Mouse (Mus musculus) embryonic facial prominence, embryonic 14.5 days (tissue): ENCODE measurements around the gene Eefsec. TPM values are rescaled to one million over a fixed set of nuclear protein-coding genes. Genes with fewer than 3 reads are reported as not detected.

Source experiments
- ATAC-seq: fragments of 200-750 bp; cut with Nextera tagmentation; 2 replicates; pipeline ENCODE4 v1.8.0; 2017; ENCODE audit warnings: low read depth, moderate number of reproducible peaks, moderate TSS enrichment
- DNase-seq: peaks from one replicate; pipeline ENCODE4 v3.0.0-alpha.2; 2015; ENCODE audit warnings: low spot score
- H3K27ac ChIP-seq: fragments of 300-500 bp; sonication (generic); replicated peaks from 2 replicates; pipeline ENCODE4 v1.5.1; 2014; ENCODE audit warnings: low read depth, mild to moderate bottlenecking, low read length, moderate library complexity
- H3K27me3 ChIP-seq: fragments of 300-500 bp; sonication (generic); replicated peaks from 2 replicates; pipeline ENCODE4 v1.6.1; 2014; ENCODE audit warnings: low read length; ENCODE audit not compliant: control insufficient read depth, insufficient read depth
- H3K36me3 ChIP-seq: fragments of 300-500 bp; sonication (generic); 2 replicates; pipeline ENCODE4 v1.6.1; 2014; ENCODE audit warnings: low read length, mixed read lengths; ENCODE audit not compliant: control insufficient read depth, insufficient read depth
- H3K4me1 ChIP-seq: fragments of 300-500 bp; sonication (generic); 2 replicates; pipeline ENCODE4 v1.6.1; 2014; ENCODE audit warnings: antibody characterized with exemption, low read length; ENCODE audit not compliant: control insufficient read depth, insufficient read depth
- H3K4me2 ChIP-seq: fragments of 300-500 bp; sonication (generic); 2 replicates; pipeline ENCODE4 v1.6.1; 2014; ENCODE audit warnings: low read depth, mild to moderate bottlenecking, low read length, moderate library complexity, mixed read lengths
- H3K4me3 ChIP-seq: fragments of 300-500 bp; sonication (generic); 2 replicates; pipeline ENCODE4 v1.5.1; 2014; ENCODE audit warnings: low read depth, mild to moderate bottlenecking, low read length
- H3K9ac ChIP-seq: fragments of 300-500 bp; sonication (generic); 2 replicates; pipeline ENCODE4 v1.6.1; 2014; ENCODE audit warnings: low read depth, mild to moderate bottlenecking, low read length, moderate library complexity, mixed read lengths
- H3K9me3 ChIP-seq: fragments of 300-500 bp; sonication (generic); 2 replicates; pipeline ENCODE4 v1.6.1; 2016; ENCODE audit warnings: low read length; ENCODE audit not compliant: control insufficient read depth
- WGBS: fragments of 180-500 bp; shearing (Covaris S2); extraction: QIAGEN DNeasy Blood & Tissue Kit; methylation state at CpG from one replicate; pipeline ENCODE4 v1.1.7; 2014; 5-methylcytosine and 5-hydroxymethylcytosine counted together
- polyA plus RNA-seq: library from polyadenylated mRNA; unstranded; fragments of >200 nt; fragmentation: Nextera tagmentation; extraction: Ambion mirVana; gene quantifications from 2 replicates; pipeline ENCODE4 v1.2.1, GENCODE M21; 2014

Gene Eefsec
- polyA plus RNA-seq, 1 experiment from 2014 or later, result 30.2 TPM

DNA sequence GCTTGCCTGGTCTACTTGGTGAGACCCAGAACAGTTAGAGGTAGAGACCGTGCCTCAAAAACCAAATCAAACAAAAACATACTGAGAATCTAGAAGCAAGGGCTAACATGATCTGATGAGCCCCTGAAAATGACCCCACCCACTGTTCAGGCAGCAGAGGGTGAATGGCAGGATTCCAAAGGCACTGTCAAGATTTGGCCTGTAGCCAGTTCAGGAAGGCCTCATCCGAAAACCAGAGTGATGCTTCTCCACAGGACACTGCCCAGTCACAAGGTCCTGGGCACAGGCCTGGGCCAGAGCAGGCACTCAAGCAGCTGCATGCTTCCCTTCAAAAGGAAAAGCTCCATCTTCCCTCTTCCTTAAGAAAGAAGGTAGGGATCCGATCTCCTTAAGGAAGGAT lies 2.9 kb downstream of the Eefsec start:
- H3K27ac ChIP-seq, result no peak overlapping the region
- 69% methylated on average over 3 of the region's 3 CpGs for WGBS
- peaks cover 28% of the 10 kb centered on the region for H3K4me1 ChIP-seq
- no peaks in the 10 kb centered on the region for H3K27me3 ChIP-seq
- DNase-seq, result no peak
- H3K9ac ChIP-seq, result no peak overlapping the region
- no peak for ATAC-seq
- H3K4me3 ChIP-seq, result no peak overlapping the region
- no peaks in the 10 kb centered on the region for H3K36me3 ChIP-seq
- H3K9me3 ChIP-seq, result no peaks in the 10 kb centered on the region
- no peak overlapping the region for H3K4me2 ChIP-seq

- H3K4me2 ChIP-seq, result no peak overlapping the region
- peaks cover 28% of the 10 kb centered on the region for H3K4me1 ChIP-seq
- no peak overlapping the region for H3K9ac ChIP-seq
- 77% methylated on average over 3 of the region's 3 CpGs for WGBS
- H3K9me3 ChIP-seq, result no peaks in the 10 kb centered on the region
- no peak overlapping the region for H3K4me3 ChIP-seq
- H3K27ac ChIP-seq, result no peak overlapping the region
- no peak for DNase-seq
- no peaks in the 10 kb centered on the region for H3K27me3 ChIP-seq
- ATAC-seq, result no peak
- no peaks in the 10 kb centered on the region for H3K36me3 ChIP-seq
Measured at GRCm38 (mm10) chr6:88442551-88442950, 3.8 kb downstream of the Eefsec start.

DNA sequence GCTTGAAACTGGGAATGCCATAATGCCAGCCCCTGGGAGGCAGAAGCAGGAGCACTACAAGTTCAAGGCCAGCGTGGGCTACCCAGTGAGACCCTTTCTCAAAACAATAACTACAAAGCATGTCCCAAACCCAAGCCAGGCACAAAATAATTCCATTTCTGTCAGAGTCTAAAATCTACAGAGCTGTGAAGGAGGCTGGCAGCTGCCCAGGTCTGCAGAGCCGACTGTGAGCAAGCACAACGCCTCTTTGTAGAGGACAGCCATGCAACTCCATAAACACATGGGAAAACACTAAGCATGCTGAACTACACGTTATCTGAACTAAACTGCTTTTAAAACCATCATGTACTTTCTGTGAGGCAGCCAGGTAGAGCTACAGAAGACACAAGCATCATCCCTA lies 7.3 kb downstream of the Eefsec start:
- Histone ChIP-seq H3K36me3 (no peaks in the 10 kb centered on the region), H3K27ac (peak overlapping the region; percentile 63), H3K9me3 (no peaks in the 10 kb centered on the region), H3K27me3 (no peaks in the 10 kb centered on the region), H3K9ac (no peak overlapping the region), H3K4me1 (peaks cover 24% of the 10 kb centered on the region), H3K4me2 (no peak overlapping the region), H3K4me3 (no peak overlapping the region)
- 54% methylated on average over 4 of the region's 4 CpGs for WGBS
- DNase-seq (peak; percentile 35), ATAC-seq (no peak)

DNA sequence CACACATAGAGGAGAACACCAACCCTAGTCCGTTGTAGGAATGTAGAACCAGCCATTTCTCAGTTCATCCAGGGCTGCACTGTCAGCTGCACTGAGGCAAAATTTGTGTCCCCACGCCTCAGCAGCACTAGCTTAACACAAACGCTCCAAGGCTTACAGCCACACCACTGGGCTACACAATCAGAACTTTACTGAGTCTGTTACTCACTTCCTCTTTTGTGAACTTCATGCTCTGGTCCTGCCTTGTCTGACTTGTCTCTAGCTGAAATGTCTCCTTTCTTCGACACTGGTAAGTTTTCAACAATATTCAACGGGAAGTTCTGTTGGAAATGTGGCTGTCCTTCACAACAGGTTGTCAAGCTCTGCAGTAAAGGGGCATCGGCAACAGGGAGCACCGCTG lies 10.7 kb downstream of the Eefsec start:
- Histone ChIP-seq H3K4me1 (peaks cover 26% of the 10 kb centered on the region), H3K4me3 (no peak overlapping the region), H3K9me3 (no peaks in the 10 kb centered on the region), H3K4me2 (no peak overlapping the region), H3K9ac (no peak overlapping the region), H3K36me3 (no peaks in the 10 kb centered on the region), H3K27ac (no peak overlapping the region), H3K27me3 (no peaks in the 10 kb centered on the region)
- WGBS, result 84% methylated on average over 7 of the region's 7 CpGs
- ATAC-seq (no peak), DNase-seq (no peak)

GRCm38 (mm10) chr6:88431202-88431601 lies 15.1 kb downstream of the Eefsec start:
- Histone ChIP-seq H3K36me3 (no peaks in the 10 kb centered on the region), H3K4me1 (peaks cover 24% of the 10 kb centered on the region), H3K4me3 (no peak overlapping the region), H3K4me2 (no peak overlapping the region), H3K9ac (no peak overlapping the region), H3K27me3 (no peaks in the 10 kb centered on the region), H3K27ac (no peak overlapping the region), H3K9me3 (no peaks in the 10 kb centered on the region)
- WGBS, result 23% methylated on average over 4 of the region's 4 CpGs
- ATAC-seq, result 0 out of 2 replicates have a peak, but pooled peaks have one; percentile 71
- DNase-seq, result peak; percentile 41

DNA sequence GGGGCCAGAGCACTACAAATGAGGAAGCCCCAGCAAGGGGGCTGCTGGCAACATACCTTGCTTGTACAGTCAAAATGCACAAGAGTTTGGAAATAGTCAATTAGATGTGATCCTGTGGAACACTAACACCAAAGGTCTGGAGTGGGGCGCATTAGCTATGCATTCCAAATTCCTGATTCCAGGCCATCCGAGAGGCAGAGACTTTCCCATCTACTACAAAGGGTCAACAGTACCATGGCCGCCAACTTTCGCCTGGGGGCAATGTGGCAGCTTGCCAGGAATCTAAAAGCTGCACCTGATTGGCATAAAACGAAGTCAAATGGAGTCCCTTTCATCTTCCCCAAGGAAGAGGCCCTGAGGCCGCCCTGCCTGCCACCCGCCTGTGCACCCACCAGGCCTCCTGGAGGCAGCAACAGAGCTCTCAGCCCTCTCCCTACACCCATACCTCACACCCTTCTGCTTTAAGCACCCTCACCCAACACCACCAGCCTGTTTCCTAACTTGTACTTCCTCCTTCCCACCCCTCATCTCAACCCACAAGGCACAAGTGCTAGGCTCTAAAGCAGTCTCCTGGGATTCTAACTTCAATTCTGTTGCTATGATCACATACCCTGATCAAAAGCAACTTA lies 30.1 kb downstream of the Eefsec start:
- no peaks in the 10 kb centered on the region for H3K9me3 ChIP-seq
- DNase-seq (peak; percentile 77), ATAC-seq (peak; percentile 66)
- no peak overlapping the region for H3K9ac ChIP-seq
- H3K4me3 ChIP-seq, result no peak overlapping the region
- no peak overlapping the region for H3K4me2 ChIP-seq
- H3K27ac ChIP-seq, result no peak overlapping the region; the same call in 1 of the 2 replicates
- H3K27me3 ChIP-seq, result no peaks in the 10 kb centered on the region
- H3K4me1 ChIP-seq, result peaks cover 9% of the 10 kb centered on the region; the same call in 1 of the 2 replicates
- H3K36me3 ChIP-seq, result no peaks in the 10 kb centered on the region
- WGBS, result 12% methylated on average over 7 of the region's 7 CpGs

GRCm38 (mm10) chr6:88412604-88413003 lies 33.7 kb downstream of the Eefsec start:
- Histone ChIP-seq H3K9ac (no peak overlapping the region), H3K4me2 (no peak overlapping the region), H3K36me3 (no peaks in the 10 kb centered on the region), H3K27ac (no peak overlapping the region), H3K9me3 (no peaks in the 10 kb centered on the region), H3K4me3 (no peak overlapping the region), H3K27me3 (no peaks in the 10 kb centered on the region), H3K4me1 (peaks cover 20% of the 10 kb centered on the region)
- WGBS, result 37% methylated on average over 2 of the region's 2 CpGs
- no peak for DNase-seq
- no peak for ATAC-seq

DNA sequence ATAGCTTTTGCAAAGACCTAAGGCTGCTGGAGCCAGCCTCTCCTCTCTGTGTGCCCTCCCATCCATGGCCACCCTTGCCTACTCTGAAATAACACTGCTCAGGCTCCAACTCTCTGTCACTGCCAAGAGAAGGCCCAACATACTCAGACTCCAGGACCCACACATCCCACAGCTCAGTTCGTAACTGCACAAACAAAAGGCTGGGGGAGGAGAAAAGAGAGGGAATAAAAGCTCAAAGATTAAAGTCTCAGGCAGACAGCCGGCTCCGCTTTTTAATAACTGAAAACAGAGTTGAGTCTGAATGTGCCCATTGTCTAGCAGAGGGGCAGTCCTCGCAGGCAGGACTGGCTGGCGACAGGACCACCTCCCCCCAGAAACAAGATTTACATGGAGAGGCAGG lies 36.8 kb downstream of the Eefsec start:
- H3K36me3 ChIP-seq, result no peaks in the 10 kb centered on the region
- H3K9me3 ChIP-seq, result no peaks in the 10 kb centered on the region
- WGBS, result 33% methylated on average over 5 of the region's 5 CpGs
- H3K4me1 ChIP-seq, result peaks cover 11% of the 10 kb centered on the region
- H3K27me3 ChIP-seq, result no peaks in the 10 kb centered on the region
- peak; percentile 63 for DNase-seq
- no peak overlapping the region for H3K4me2 ChIP-seq
- ATAC-seq, result peak; percentile 67; the same call in 1 of the 2 replicates
- no peak overlapping the region for H3K4me3 ChIP-seq
- no peak overlapping the region for H3K9ac ChIP-seq
- peak overlapping the region; percentile 67 for H3K27ac ChIP-seq

DNA sequence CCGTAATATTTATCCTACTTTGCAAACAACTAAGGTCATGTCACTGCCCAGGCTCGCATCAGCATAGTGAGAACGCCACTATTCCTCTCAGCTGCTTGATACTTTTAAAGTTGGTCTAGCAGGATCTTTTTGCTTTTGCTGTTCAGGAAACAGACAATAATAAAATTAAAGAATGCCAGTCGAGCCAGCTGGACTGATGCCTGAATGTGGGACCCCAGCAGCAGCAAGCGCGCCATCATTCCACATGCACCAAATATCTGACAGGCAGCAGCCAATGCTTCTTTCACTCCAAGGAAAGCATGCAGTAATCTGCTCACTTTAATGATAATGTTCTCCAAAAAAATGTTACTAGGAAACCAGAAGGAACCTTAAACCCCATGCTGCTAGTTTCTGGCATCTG lies 45.9 kb downstream of the Eefsec start:
- no peak overlapping the region; the same call in 1 of the 2 replicates for H3K27ac ChIP-seq
- peak; percentile 52 for DNase-seq
- WGBS, result 57% methylated on average over 6 of the region's 6 CpGs

More for the DNA sequence above, 45.9 kb downstream of the Eefsec start:
- H3K4me2 ChIP-seq, result no peak overlapping the region
- H3K36me3 ChIP-seq, result no peaks in the 10 kb centered on the region
- no peak for ATAC-seq
- H3K4me3 ChIP-seq, result no peak overlapping the region
- H3K9me3 ChIP-seq, result no peaks in the 10 kb centered on the region
- H3K27me3 ChIP-seq, result no peaks in the 10 kb centered on the region
- H3K4me1 ChIP-seq, result peaks cover 16% of the 10 kb centered on the region; the same call in 1 of the 2 replicates
- H3K9ac ChIP-seq, result no peak overlapping the region
